Mouse (Mus musculus): ENCODE results near the gene Aacs.

DNA sequence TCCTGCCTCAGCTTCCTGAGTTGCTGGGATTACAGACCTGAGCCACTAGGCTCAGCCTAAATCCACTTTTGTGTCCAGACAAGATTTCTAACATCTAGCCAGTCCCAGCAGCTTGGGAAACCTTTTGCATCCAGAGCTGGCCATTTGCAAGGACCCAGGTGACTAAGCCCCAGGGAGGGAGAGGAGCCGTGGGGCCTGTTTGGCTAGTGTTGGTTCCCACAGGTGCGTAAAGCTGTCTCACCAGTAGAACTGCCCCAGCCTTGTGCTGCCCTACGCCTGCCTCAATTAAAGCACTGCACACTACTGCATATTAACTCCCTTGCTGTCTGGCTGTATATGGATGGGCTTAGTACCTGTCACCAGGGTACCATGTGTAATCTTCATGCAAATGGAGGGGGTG, 3.8 kb downstream of the Aacs start:
- TF ChIP-seq TAL1 (IDR thresholded peaks at IDR 0.05; ENCODE audit: low read length) (no peak), GATA1 (IDR thresholded peaks at IDR 0.05; ENCODE audit: low read length) (no peak)
